Mouse (Mus musculus): ENCODE measurements around the gene Gstm7.

DNA sequence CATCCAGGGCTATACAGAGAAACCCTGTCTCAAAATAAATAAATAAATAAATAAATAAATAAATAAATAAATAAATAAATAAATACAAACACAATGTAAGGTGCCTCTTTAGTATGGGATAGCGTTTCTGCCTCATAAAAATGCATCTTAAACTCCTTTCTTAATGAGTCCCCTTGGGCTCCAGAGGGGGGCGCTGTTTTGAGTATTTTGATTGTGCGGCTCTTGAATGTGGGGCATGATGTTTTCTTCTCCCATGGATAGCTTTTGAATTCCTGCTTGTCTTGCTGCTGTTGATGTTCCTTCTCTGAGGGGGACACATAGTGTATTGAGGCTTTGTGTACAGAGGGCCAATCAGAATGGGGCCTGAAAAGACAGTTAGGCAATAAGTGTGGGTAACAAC lies 14.5 kb downstream of the Gstm7 start:
- no peak for TF ChIP-seq CTCF (IDR thresholded peaks at IDR 0.05; ENCODE audit: insufficient read depth, low read length)
- no peak for TF ChIP-seq POLR2A (IDR thresholded peaks at IDR 0.05; ENCODE audit: borderline replicate concordance, extremely low read depth, low read depth, low read length)

Measured in lung, adult 2 months (tissue).